Mouse (Mus musculus) heart, postnatal 0 days (tissue): ENCODE measurements around the gene Veph1.

Source experiments
- CTCF ChIP-seq: IDR thresholded peaks from 2 replicates; pipeline ENCODE4 v1.5.1; 2016; ENCODE audit warnings: antibody characterized with exemption, control low read depth, low read depth
- EP300 ChIP-seq: IDR thresholded peaks from 2 replicates; pipeline ENCODE4 v1.6.1; 2016; ENCODE audit warnings: antibody characterized with exemption, low read depth

DNA sequence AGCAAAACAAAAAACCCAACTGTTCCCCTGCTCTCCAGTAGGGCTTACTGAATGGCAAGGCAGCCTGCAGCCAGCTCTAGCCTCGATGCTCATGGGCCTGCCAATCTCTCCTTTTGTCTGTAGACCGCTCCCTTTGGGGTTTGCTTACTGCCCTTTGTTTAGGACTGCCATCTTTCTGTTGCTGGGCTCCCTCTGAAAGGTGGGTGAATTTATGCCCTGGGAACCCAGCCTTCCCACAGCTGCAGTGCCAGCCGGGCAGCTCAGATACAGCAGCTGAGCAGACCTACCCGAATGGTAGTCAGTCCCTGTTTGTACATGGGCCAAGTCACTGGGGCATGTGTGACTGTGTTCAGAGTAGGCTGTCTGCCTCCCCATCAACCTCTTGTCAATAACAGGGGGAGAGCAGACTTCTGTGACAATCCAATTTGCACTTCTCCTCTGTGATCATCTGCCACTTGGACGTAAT lies 28.9 kb upstream of the Veph1 start:
- no peak for TF ChIP-seq EP300
- TF ChIP-seq CTCF = no peak
